Mouse (Mus musculus) spleen, adult 2 months (tissue): Measurements from ENCODE around the gene S100a10. TPM values are rescaled to one million over a fixed set of nuclear protein-coding genes. Genes with fewer than 3 reads are reported as not detected.

Experiments used
- DNase-seq, 2 experiments: peaks; one replicate each; pipeline versions ENCODE4 v3.0.0 to v3.0.0-alpha.2; 2012 to 2021; ENCODE audit warnings: low spot score in 2 of 2, low read depth in 1 of 2
- H3K27ac ChIP-seq: fragments of 200-500 bp; 2 replicates; pipeline ENCODE4 v1.5.1; 2012; ENCODE audit warnings: low read length, inconsistent platforms; ENCODE audit not compliant: insufficient read depth
- H3K27me3 ChIP-seq: fragments of 200-500 bp; 2 replicates; pipeline ENCODE4 v1.6.1; 2012; ENCODE audit warnings: mild to moderate bottlenecking, moderate library complexity, low read length, inconsistent platforms; ENCODE audit not compliant: control insufficient read depth, insufficient read depth
- H3K36me3 ChIP-seq: fragments of 200-500 bp; 2 replicates; pipeline ENCODE4 v1.6.1; 2012; ENCODE audit warnings: mild to moderate bottlenecking, low read length, inconsistent platforms; ENCODE audit not compliant: control insufficient read depth, insufficient read depth
- H3K4me1 ChIP-seq: fragments of 200-500 bp; 2 replicates; pipeline ENCODE4 v1.6.1; 2011; ENCODE audit warnings: inconsistent platforms; ENCODE audit not compliant: control insufficient read depth, insufficient read depth, insufficient read length
- H3K4me3 ChIP-seq: fragments of 200-500 bp; 2 replicates; pipeline ENCODE4 v1.5.1; 2011; ENCODE audit warnings: mild to moderate bottlenecking, inconsistent platforms; ENCODE audit not compliant: insufficient read depth, insufficient read length; ENCODE audit errors: extremely low read depth
- CTCF ChIP-seq: fragments of 200-500 bp; IDR thresholded peaks from 2 replicates; pipeline ENCODE4 v1.5.1; 2011; ENCODE audit warnings: mild to moderate bottlenecking, inconsistent platforms; ENCODE audit not compliant: insufficient read depth, insufficient read length, insufficient replicate concordance; ENCODE audit errors: extremely low read depth
- POLR2A ChIP-seq: fragments of 200-500 bp; IDR thresholded peaks from 2 replicates; pipeline ENCODE4 v1.6.1; 2011; ENCODE audit warnings: low read depth, low read length, inconsistent platforms
- WGBS: fragments of 180-500 bp; shearing (Covaris S2); methylation state at CpG from one replicate; pipeline ENCODE4 v1.1.7; 2018; 5-methylcytosine and 5-hydroxymethylcytosine counted together
- polyA plus RNA-seq: library from polyadenylated mRNA; depleted of rRNA; stranded (reverse); fragments of >200 nt; gene quantifications from 2 replicates; pipeline ENCODE4 v1.2.3, GENCODE M21; 2012

Gene S100a10
- polyA plus RNA-seq, 1 experiment = 36.2 TPM

DNA sequence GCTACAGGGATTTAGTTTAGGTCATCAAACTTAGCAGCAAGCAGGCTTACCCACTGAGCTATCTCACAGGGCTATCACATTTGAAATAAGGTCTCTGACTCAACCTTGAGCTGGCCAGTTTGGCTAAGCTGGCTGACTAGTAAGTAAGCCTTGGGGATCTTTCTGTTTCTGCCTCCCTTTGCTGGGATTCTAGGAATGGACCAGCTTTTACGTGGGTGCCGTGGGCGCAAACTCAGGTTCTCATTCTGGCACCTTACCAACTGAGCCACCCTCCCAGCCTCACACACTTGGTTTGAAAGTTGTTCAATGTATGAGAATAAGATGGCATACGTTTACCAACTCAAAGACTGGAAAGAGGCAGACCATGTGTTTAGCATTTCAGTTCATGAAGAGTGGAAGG, 8.3 kb downstream of the S100a10 start:
- H3K36me3 ChIP-seq = peaks cover 31% of the 10 kb centered on the region
- no peaks in the 10 kb centered on the region for H3K27me3 ChIP-seq
- peaks cover 13% of the 10 kb centered on the region for H3K4me1 ChIP-seq
- no peak overlapping the region for H3K4me3 ChIP-seq
- WGBS = 93% methylated on average over 4 of the region's 4 CpGs
- no peak for DNase-seq
- TF ChIP-seq CTCF (no peak), POLR2A (no peak)
- H3K27ac ChIP-seq = no peak overlapping the region

DNA sequence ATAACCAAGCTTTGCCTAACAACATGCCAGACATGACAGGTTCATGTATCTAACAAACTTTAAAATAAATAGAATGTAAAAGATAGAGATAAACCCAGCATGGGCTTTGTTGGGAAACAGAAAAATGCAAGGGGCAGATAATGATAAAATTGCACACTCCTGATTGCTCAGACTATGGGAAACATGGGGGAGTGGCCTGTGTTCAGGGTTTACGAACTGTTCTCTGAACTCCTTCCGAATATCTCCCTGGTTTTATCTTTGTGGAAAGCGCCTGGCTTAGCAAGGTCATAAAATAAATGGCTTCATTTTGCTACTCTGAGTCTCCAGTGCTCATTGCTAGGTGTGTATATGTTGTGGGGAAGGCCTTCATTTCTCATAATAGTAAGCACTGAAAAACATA, 12.0 kb downstream of the S100a10 start:
- no peak for DNase-seq
- Histone ChIP-seq H3K4me3 (no peak overlapping the region), H3K36me3 (peaks cover 21% of the 10 kb centered on the region), H3K27me3 (no peaks in the 10 kb centered on the region), H3K4me1 (peaks cover 5% of the 10 kb centered on the region; the same call in 1 of the 2 replicates), H3K27ac (no peak overlapping the region)
- no peak for TF ChIP-seq POLR2A
- no peak for TF ChIP-seq CTCF
- 80% methylated on average over 3 of the region's 3 CpGs for WGBS

DNA sequence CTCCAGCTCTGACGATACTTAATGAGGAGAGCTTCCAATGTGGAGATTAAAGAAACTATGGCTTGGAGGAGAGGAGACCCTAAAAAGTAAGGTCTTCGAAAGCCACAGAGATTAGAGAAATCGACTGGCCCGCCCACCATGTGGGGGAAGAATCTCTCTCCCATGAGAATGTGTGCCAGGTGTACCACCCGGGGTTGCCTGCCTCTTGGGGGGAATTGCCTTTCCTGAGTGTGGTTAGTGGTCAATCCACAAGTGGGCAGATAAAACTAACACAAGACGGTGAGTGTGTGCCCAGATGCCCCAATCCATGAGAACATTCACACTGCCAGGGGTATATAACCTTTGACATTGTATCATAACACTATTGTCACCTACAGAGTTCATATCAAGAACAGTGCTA, 12.8 kb downstream of the S100a10 start:
- WGBS = 41% methylated on average over 6 of the region's 6 CpGs
- Histone ChIP-seq H3K27me3 (no peaks in the 10 kb centered on the region), H3K36me3 (peaks cover 17% of the 10 kb centered on the region), H3K4me1 (no peaks in the 10 kb centered on the region), H3K27ac (no peak overlapping the region), H3K4me3 (no peak overlapping the region)
- TF ChIP-seq CTCF (no peak), POLR2A (no peak)
- DNase-seq = no peak

DNA sequence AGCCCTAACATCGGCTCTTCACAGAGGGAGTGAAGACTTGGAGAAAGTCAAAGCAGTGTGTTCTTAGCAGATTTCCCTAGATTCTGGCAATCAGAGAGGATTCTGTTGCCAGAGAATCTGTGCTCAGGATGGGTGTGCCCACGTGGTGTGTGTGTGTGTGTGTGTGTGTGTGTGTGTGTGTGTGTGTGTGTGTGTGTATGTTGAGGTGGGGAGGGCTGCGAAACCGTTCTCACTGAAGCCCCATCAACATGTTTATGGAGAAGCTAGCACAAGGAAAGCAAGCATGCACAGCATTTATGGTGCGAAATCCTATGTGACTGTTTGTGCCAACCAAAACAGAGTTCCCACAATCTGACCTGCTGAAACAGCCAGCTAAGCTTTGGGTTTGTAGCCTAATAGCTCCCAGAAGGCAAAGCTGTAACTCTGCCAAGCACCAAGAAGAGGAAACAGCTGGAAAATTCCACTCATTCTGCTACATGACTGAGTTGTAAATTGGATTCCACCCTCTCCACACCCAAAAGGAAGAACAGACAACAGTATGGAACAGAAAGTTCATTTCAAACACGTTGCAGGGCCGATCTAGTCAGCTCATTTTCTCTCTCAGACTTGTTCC, 13.7 kb downstream of the S100a10 start:
- no peak overlapping the region for H3K27ac ChIP-seq

DNA sequence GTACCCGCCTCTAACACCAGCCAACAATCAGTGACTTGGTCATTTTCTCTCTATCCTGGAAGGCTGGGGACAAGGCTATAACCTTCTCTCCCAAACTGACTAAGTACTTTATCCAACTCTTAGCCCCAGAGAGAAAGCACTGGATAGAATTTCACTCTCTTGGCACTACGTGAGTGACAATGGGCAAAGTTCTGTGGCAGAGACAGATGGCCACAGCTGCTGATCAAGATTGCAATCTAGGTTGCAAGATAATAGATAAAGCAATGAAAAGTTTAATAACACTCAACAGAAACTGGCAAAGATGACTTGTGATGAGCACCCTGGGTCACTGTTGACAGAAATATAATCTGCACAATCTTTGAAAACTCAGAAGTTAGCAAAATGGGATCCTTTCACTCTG, 14.2 kb downstream of the S100a10 start:
- no peak for DNase-seq
- TF ChIP-seq POLR2A (no peak), CTCF (no peak)
- no peak overlapping the region for H3K4me3 ChIP-seq
- H3K27me3 ChIP-seq = no peaks in the 10 kb centered on the region
- peaks cover 9% of the 10 kb centered on the region for H3K36me3 ChIP-seq
- H3K4me1 ChIP-seq = no peaks in the 10 kb centered on the region
- H3K27ac ChIP-seq = no peak overlapping the region
- 74% methylated on average over 2 of the region's 2 CpGs for WGBS

More for the DNA sequence above, 13.7 kb downstream of the S100a10 start:
- TF ChIP-seq CTCF (no peak), POLR2A (no peak)
- DNase-seq = no peak
- peaks cover 11% of the 10 kb centered on the region for H3K36me3 ChIP-seq
- no peaks in the 10 kb centered on the region for H3K4me1 ChIP-seq
- no peaks in the 10 kb centered on the region for H3K27me3 ChIP-seq
- 71% methylated on average over 7 of the region's 7 CpGs for WGBS
- H3K4me3 ChIP-seq = no peak overlapping the region

DNA sequence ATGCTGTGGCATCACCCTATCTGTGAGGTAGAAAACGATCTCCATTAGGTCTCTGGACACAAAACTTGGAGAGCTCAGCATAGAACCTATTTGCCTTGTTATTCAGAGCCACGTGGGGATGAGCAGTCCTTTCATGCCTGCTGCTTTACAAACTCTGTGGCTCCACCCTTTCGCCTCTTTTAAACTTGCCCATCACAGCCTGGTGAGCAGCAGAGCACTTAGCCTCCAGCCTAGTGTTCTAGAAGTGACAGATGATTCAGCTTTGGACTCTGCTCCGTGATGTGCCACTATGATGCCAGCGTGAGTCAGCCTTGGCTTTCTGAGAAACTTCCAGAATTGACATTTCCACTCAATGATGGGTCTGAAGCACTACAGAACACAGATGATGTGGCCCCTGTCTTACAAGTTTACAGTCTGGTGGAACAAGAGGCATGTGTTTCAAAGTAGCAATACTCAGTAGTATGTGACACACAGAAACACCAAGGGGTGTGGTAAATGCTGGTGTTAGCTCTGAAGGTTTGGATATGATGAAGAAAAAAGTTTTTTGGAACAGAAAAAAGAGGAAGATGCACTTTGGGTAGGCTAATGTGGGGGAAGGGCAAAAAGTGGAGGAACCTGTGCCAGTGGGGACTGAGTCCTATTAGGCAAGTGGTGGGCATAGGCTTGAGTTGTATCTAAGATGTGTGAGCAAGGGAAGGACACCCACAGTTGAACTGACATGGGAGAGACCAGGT, 17.3 kb downstream of the S100a10 start:
- no peak overlapping the region for H3K4me3 ChIP-seq
- DNase-seq = no peak
- no peaks in the 10 kb centered on the region for H3K4me1 ChIP-seq
- WGBS = 75% methylated on average over 5 of the region's 5 CpGs
- TF ChIP-seq POLR2A (no peak), CTCF (no peak)
- H3K36me3 ChIP-seq = no peaks in the 10 kb centered on the region
- no peak overlapping the region for H3K27ac ChIP-seq
- H3K27me3 ChIP-seq = no peaks in the 10 kb centered on the region
